Mouse (Mus musculus) megakaryocyte, embryonic 14.5 days (primary cell): ENCODE data around the gene 2410004B18Rik.

ENCODE experiments used
- FLI1 ChIP-seq: IDR thresholded peaks from 2 replicates; pipeline ENCODE4 v1.6.1; 2012; ENCODE audit warnings: low read length, inconsistent platforms, mixed read lengths
- GATA1 ChIP-seq: IDR thresholded peaks from 3 replicates; pipeline ENCODE4 v1.6.1; 2012; ENCODE audit warnings: mixed read lengths, low read length, inconsistent platforms, borderline replicate concordance

DNA sequence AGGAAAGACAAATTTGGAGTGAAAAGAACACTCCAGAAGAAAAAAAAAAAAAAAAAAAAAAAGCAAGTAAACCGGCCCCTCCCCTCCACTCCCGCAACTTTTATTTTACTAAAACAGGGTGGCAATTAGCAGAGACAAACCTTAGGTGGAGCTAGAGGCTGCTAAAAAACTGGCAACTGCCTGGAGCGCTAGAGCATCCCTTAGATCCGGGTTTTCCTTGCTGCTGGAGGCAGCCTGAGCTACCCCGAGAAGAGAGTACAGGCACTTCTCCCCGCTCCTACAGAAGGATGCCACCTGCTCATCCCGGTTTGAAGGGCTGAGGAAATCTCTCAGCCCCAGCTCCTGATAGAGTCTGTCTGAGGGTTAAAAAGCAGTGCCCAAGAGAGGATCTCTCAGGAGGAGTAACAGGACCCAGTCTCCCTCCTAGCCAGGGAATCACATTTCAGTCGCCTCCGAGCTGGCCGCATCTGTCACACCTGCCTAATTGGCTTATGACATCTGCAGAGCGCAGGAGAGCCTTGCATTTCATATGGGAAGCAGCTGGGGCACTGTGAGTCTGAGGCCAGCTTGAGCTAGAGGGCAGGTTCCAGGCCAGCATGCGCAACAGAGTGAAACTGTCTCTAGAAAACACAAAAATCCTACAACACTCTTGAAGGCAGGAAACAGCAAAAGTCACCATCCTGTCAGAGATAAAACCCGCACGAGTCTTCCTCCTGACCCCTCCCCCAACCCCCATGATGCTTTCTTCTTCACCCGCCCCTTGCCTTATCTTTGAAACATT is 12.4 kb downstream of the 2410004B18Rik start:
- TF ChIP-seq GATA1: no peak
- no peak for TF ChIP-seq FLI1
